Mouse (Mus musculus): ENCODE measurements around the gene Ep400.

Ep400 gene

DNA sequence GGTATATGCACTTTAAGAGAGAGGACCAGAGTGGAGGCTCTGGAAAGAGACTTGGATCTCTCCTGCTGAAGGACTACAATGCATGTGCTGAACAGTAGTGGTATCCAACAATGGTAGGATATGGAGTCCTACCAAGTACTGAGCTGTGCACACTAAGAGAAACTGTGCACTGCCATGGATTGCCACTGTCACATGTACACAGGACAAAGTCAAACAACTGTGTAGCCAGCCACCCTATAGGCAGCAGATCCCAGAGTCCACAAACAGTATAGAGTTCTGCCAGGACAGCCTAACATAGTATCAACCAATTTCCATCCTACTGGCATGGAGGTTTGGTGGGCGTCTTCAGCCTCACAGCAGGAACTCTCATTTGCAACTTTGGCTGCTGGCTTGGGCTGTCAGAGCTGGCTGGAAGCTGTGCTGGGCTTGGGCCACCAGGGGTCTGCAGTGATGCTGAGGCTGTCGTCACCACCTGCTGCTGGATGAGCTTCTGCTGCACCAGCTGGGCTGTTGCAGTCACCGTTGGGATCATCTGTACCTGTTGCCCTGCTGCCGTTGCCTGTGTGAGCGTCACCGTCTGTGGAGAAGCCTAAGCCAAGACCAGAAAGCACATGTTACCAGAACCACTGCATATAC, 104.9 kb downstream of the Ep400 start:
- no peak for DNase-seq (ENCODE audit: inconsistent ontology term)

DNA sequence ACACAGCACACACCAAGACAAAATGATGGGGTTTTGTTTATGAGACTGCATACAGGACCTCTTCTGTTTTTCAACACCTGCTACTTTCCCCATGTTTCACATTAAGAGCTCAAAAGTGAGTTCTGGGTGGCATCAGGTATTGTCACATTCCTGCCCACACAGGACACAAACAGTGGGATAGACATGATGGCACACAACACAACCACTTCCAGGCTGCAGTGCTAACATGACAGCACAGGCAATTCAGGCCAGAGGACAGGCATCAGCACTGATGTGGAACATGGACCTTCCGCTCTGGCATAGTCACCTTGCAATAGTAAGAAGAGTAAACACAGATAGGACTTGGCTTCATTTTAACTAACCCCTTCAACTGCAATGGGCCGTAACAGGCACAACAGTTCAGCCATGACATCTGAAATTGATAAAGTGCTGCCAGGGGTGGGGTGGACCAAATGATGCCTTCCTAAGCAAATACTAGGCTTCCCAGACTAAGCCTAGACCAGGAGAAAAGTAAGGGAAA, 105.7 kb downstream of the Ep400 start:
- DNase-seq (ENCODE audit: inconsistent ontology term): no peak

DNA sequence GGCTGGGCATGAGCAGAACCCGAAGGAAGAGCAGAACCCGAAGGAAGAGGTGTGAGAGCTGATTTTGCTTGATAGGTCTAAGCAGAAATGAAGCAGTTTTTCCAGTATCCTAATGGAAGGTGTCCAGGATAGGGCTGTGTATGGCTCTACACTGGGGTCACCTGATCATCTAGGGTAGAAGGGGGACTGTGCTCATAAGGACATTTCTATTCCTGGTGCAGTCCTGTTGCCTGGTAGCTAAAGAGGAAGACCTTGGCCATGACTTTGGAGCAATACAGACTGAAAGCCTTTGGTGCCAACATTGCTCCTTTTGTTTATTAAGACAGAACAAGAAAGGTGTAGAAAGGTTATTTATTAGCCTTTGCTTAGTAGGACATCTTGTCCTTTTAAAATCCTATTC, 106.5 kb downstream of the Ep400 start:
- DNase-seq (ENCODE audit: inconsistent ontology term): no peak

DNA sequence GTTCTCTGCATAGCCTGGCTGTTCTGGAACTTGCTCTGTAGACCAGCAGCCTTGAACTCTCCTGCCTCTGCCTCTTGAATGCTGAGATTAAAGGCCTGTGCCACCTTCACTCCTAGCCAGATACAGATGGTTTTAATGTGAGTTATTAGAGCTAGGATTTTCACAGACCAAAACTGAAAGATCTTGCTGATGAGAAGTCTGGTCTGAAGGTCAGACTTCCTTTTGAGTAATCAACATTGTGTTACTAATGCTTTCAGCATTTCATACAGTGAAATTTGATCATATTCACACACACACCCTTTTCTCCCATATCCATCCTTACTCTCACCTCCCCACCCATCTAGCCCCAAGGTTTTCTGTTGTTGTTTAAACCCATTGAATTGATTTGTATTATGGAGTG, 110.8 kb downstream of the Ep400 start:
- no peak for DNase-seq (ENCODE audit: inconsistent ontology term)

DNA sequence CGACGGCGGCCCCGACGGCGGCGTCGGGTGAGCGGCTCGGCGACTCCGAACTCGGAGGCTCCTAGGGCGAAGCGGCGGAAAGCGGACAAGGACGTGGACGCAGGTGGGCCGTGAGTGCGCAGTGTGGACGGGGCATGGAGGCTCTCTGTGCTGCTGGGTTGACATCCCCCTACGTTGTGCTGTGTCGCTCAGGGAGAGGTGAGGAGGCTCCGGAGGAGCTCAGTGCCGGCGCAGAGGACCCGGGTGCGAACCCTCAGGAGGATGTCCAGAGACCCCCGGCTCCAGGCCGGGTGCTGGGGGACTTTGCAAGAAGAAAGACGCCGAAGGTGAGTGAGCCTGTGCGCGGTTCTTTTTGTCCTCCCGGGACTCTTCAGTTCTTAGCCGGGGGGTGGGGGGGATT, 116.8 kb downstream of the Ep400 start:
- DNase-seq (ENCODE audit: inconsistent ontology term): no peak

DNA sequence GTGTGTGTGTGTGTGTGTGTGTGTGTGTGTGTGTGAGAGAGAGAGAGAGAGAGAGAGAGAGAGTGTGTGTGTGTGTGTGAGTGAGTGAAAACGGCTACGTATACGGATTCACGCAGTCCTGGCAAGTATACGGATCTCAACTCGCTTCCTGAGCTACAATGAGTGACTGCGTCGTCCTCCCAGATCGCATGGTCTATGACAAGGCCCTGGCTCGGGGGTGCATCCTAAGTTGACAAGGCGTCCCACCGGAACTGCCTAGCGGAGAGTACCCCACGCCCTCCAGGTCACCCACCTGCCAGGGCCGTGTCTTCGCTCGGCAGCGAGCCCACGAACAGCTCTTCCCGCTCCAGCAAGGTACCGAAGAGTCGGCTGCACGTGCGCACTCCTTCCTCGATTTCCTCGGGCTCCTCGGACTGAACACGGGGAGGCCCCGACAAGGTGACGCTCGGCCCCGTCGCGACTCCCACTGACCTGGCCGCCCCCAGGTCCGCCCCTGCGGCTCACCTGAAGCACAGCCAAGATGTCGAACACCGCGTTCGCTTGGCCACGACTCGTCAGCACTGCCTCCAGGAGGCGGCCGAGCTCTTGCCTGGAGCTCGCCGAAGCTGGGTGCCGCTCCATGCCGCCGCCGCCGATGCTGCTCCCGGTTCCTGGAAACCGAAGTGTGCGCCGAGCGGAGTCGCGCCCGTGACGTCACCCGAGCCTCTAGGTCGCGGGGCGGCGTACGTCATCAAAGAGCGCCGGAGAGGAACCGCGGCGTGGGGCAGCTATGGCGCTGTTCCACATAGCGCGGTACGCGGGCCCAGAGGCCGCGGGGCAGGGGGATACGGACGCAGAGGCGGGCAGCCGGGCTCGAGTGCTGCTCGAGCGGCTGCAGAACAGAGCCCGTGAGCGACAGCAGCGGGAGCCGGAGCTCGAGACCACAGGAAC, 117.5 kb downstream of the Ep400 start, which contains the start of the genes Noc4l and Ddx51:
Gene Noc4l (minus strand): TSS at position 699 of the 930 bp plus-strand sequence.
Gene Ddx51 (plus strand): TSS at position 733 of the 930 bp plus-strand sequence.
- DNase-seq (ENCODE audit: inconsistent ontology term): peak; percentile 93

DNA sequence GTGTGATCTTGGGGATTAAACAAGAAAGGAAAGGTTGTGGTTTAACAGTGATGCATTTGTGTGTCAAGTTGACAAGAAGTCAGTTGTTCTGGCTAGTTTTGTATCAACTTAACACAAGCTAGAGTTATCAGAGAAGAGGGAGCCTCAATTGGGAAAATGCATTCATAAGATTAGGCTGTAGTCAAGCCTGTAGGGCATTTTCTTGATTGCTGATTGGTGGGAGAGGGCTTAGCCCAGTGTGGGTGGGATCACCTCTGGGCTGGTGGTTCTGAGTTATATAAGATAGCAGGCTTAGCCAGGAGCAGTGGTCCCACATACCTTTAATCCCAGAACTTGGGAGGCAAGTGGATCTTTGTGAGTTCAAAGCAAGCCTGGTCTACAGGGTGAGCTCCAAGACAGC, 124.1 kb downstream of the Ep400 start:
- DNase-seq (ENCODE audit: inconsistent ontology term): no peak

DNA sequence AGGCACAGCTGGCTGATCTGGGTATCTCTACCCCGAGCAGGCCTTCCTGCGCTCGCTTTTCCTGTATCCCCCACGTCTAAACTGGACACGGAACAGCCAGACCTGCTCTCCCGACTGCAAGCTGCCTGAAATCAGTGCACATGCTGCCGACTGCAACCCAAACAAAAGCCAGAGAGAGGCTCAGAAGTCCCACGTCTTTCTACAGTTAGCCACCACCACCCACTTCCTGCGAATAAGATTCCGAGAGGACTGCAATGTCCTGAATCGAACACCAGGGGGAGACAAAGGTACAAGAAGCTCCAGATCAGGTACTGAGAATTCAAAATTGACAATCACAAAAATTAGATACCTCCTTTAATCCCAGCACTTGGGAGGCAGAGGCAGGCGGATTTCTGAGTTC, 131.1 kb downstream of the Ep400 start:
- no peak for DNase-seq (ENCODE audit: inconsistent ontology term)

DNA sequence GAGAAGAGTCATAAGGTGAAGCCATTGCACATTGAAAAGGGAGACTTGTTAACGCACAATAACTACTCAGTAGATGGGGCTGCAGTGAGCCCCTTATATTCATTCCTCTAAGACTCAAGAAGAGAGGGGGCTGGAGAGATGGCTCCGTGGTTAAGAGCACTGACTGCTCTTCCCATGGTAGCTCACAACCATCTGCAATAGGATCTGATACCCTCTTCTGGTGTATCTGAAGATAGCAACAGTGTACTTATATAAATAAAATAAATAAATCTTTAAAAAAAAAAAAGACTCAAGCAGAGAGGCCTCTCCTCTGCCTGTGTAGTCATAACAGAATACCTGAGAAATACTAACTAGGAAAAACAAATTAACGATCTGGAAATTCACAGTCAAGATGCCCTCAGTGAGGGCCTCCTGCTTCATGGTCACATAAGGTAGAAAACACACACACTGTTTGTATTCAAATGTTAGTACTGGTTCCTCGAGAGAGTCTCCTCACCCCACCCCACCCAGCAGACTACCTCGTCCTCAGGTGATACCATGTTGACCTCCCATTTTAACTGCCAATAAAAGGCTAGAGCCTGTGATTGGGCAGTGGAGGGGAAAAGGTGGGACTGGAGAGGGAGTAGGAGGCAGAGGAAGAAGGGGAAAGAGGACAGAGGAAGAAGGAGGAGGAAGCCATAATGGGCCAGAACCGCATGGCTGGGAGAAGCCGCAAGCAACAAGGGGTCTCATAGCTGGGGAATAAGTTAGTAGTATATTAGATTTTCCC, 132.0 kb downstream of the Ep400 start:
- DNase-seq (ENCODE audit: inconsistent ontology term): no peak

DNA sequence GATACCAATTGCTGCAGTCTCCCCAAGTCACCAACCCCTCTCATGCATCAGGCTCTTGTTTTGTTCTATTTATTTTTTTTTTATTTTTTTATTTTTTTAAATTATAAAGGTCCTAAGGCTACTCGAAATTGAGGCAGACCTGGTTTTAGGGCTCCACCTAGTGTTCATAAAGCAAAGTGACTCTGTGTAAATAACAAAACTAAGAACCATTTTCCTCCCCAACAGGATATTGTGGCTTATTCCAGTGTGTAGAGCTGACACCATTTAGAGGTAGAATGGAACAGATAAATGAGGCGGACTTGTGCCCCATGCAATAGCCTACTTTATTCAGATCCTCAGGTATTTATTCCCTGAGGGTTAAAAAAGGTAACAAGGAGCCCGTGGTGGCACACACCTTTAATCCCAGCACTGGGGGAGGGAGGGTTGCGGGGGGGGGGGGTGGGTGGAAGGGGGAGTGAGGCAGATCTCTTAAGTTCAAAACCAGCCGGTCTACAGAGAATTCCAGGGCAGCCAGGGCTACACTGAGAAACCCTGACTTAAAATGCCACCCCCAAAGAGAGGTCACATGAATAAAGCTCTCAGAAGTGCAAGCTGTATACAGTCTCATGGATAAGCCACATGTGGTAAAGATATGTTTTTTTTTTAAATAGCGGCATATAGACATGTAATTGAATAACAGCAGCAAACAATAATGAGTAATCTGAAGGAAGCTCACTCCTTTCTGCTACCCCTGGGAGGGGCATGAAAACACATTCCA, 134.4 kb downstream of the Ep400 start:
- peak; percentile 32 for DNase-seq (ENCODE audit: inconsistent ontology term)

DNA sequence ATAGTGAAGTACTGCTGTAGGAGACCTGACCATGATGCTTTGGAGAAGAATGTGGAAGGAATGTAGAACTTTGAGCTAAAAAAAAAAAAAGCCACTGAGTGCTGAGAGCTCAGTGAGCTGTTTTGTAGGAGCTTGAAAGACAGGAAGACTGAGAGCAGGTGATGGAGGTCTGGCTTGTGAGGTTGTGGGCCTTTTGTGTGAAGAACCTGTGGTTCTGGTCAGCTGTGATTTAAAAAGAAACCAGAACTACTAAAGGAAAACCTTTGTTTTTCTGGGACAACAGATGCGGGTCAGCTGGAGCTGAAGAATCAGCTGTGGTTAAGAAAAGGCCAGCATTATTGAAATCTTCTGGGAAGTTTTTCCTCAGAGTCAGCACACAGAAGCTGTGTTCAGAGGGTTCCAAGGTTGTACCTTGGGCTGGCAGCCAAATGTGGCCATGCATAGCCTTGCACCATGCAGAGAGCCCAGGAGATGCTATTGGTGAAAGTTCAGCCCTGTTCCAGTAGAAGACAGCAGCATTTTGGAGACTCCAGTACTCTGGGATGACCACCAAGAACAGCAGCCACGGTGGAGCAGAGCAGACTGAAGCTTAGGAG, 140.9 kb downstream of the Ep400 start:
- peak; percentile 64 for DNase-seq (ENCODE audit: inconsistent ontology term)

DNA sequence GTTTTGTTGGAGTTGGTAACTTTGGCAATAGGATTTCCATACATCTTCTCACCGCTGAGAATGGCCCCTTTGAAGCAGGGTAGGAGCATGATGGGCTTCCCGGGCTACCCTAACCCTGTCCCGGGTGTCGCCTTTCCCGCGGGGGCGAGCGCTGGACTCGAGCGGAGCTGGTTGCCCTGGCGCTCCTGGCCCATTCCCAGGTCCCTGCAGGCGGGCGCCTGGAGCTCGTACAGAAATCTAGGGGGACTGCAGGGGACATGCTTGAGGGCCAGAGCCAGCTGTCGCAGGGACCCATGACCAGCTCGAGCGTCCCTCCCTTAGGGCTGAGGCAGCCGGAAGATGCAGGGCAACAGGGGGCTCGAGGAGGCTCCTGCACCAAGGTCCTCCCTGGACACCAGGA, 142.4 kb downstream of the Ep400 start:
- DNase-seq (ENCODE audit: inconsistent ontology term): no peak

DNA sequence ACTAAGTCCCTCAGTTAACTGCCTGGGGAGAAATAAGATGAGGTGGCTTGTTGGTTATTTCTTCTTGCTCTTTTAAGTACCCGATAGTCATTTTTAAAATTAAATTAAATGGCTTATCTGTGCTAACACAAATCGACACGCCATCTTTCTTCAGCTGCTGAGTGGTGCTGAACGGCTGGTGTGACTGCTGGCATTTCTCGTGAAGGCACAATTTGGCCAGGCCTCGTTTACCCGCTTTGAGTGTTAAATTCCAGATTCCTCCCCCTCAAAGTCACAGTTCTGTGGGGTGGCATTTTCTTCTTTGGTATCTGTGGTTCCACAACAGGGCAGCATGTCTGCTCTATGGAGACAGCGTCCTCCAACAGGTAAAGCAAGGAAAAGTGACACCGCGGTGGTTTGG, 143.2 kb downstream of the Ep400 start:
- DNase-seq (ENCODE audit: inconsistent ontology term): no peak

DNA sequence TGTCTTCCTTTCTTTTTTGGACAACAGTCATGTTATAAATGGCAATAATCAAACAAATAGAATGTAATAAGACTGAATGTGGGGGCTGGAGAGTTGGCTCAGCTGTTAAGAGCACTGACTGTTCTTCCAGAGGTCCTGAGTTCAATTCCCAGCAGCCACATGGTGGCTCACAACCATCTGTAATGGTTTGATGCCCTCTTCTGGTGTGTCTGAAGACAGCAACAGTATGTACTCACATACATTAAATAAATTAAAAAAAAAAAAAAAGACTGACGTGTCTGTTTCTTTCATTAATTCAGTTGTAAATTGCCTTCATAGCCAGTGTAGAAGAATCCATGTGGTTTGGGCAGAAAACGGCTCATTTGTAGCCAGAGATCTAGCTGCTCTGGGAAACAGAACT, 146.2 kb downstream of the Ep400 start:
- no peak for DNase-seq (ENCODE audit: inconsistent ontology term)

DNA sequence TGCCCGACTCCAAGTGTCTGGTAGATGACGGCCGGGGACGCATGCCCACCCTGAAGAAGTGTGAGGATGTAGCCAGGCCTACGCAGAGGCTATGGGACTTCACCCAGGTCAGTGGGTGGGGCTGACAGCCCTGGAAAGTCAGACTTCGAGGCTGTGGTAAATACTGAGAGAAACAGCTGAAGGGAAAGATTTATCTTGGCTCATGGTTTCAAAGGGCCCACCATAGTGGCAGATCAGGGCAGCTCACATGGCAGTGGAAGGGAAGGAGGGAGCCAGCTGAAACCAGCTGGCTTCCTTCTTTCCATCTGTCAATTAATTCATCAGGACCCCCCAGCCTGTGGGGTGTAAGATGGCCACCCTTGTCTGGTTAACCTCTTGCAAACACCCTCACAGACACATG, 151.3 kb downstream of the Ep400 start:
- no peak for DNase-seq (ENCODE audit: inconsistent ontology term)
